Mouse (Mus musculus) heart, adult 2 months (tissue): Measurements from ENCODE around the gene Rfx5.
"Not testable (repeated sequence)": the region's sequence is repeated elsewhere in the genome, so short reads cannot be mapped to it uniquely, and the experiment has no call there.

ENCODE experiments used
- CTCF ChIP-seq: fragments of 200-600 bp; IDR thresholded peaks from 2 replicates; pipeline ENCODE4 v1.8.1; 2022; ENCODE audit warnings: antibody characterized with exemption, mild to moderate bottlenecking, moderate library complexity
- EP300 ChIP-seq: fragments of 200-500 bp; IDR thresholded peaks from 2 replicates; pipeline ENCODE4 v1.6.1; 2011; ENCODE audit warnings: low read depth, low read length, control low read depth; ENCODE audit not compliant: insufficient read depth
- POLR2A ChIP-seq: fragments of 200-500 bp; IDR thresholded peaks from 2 replicates; pipeline ENCODE4 v1.6.1; 2011; ENCODE audit warnings: mild to moderate bottlenecking, low read depth, low read length, control low read depth; ENCODE audit not compliant: insufficient read depth

DNA sequence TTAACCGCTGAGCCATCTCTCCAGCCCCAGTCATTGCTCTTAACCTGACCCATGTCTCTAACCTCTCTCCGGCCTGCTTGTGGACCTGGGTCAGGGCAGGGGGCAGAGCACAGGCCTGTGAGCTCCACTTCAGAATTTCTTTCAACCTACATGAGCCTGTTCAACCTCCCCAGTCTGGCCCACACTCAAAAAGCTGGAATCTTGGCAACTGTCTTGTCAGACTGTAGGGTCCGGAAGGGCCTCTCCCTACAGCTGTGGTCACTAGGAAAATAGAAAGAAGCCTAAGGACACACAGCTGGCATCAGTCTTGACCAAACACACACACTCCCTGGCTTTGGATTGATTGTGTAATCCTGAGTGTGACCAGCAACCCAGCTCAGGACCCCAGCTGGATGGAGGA, 18.5 kb upstream of the Rfx5 start:
- not testable (repeated sequence) for TF ChIP-seq EP300, CTCF, POLR2A
